Mouse (Mus musculus) testis, postnatal 14 days (tissue): ENCODE measurements around the gene Prdm2.

Experiments used
- DNase-seq: peaks from one replicate; pipeline ENCODE4 v3.0.0; 2021; ENCODE audit warnings: low spot score

Gene Prdm2

GRCm38 (mm10) chr4:143154571-143154970 is 58.2 kb downstream of the Prdm2 start:
- DNase-seq: no peak

GRCm38 (mm10) chr4:143152634-143153033 is 60.2 kb downstream of the Prdm2 start:
- no peak for DNase-seq

GRCm38 (mm10) chr4:143151267-143151666 is 61.5 kb downstream of the Prdm2 start:
- DNase-seq: no peak

GRCm38 (mm10) chr4:143147666-143148065 is 65.1 kb downstream of the Prdm2 start:
- no peak for DNase-seq

- no peak for DNase-seq
Measured at GRCm38 (mm10) chr4:143143615-143144014, 69.2 kb downstream of the Prdm2 start.

- DNase-seq: no peak
Measured at GRCm38 (mm10) chr4:143141645-143142259, 71.0 kb downstream of the Prdm2 start.

- no peak for DNase-seq
Measured at GRCm38 (mm10) chr4:143140940-143141339, 71.9 kb downstream of the Prdm2 start.

- no peak for DNase-seq
Measured at GRCm38 (mm10) chr4:143132433-143132832, 80.4 kb downstream of the Prdm2 start.

- no peak for DNase-seq
Measured at GRCm38 (mm10) chr4:143130441-143130840, 82.4 kb downstream of the Prdm2 start.

GRCm38 (mm10) chr4:143129261-143129760 is 83.5 kb downstream of the Prdm2 start:
- DNase-seq: no peak

- no peak for DNase-seq
Measured at GRCm38 (mm10) chr4:143127171-143127570, 85.6 kb downstream of the Prdm2 start.

GRCm38 (mm10) chr4:143126476-143126875 is 86.3 kb downstream of the Prdm2 start:
- DNase-seq: no peak

GRCm38 (mm10) chr4:143125290-143125689 is 87.5 kb downstream of the Prdm2 start:
- DNase-seq: no peak

- DNase-seq: no peak
Measured at GRCm38 (mm10) chr4:143123043-143123442, 89.8 kb downstream of the Prdm2 start.

GRCm38 (mm10) chr4:143121174-143121573 is 91.6 kb downstream of the Prdm2 start:
- DNase-seq: no peak

GRCm38 (mm10) chr4:143120008-143120407 is 92.8 kb downstream of the Prdm2 start:
- DNase-seq: no peak

GRCm38 (mm10) chr4:143118843-143119242 is 94.0 kb downstream of the Prdm2 start:
- no peak for DNase-seq

- no peak for DNase-seq
Measured at GRCm38 (mm10) chr4:143115851-143116250, 96.9 kb downstream of the Prdm2 start.

GRCm38 (mm10) chr4:143114232-143114979 is 98.4 kb downstream of the Prdm2 start:
- no peak for DNase-seq

GRCm38 (mm10) chr4:143112985-143113384 is 99.8 kb downstream of the Prdm2 start:
- DNase-seq: no peak

- no peak for DNase-seq
Measured at GRCm38 (mm10) chr4:143112439-143112838, 100.4 kb downstream of the Prdm2 start.

- no peak for DNase-seq
Measured at GRCm38 (mm10) chr4:143111872-143112271, 100.9 kb downstream of the Prdm2 start.

- DNase-seq: no peak
Measured at GRCm38 (mm10) chr4:143108552-143108951, 104.2 kb downstream of the Prdm2 start.

GRCm38 (mm10) chr4:143106971-143107370 is 105.8 kb downstream of the Prdm2 start:
- no peak for DNase-seq
